Mouse (Mus musculus): Measurements from ENCODE around the gene D1Ertd622e.

D1Ertd622e gene

GRCm38 (mm10) chr1:97661406-97662241 lies at the start of gene D1Ertd622e:
D1Ertd622e (minus strand) TSS chr1:97662074.
- peak; percentile 89 for DNase-seq

- DNase-seq, result no peak
These were observed 48.6 kb upstream of the D1Ertd622e start for GRCm38 (mm10) chr1:97710520-97710919.

- no peak for DNase-seq
These were observed 43.5 kb upstream of the D1Ertd622e start for GRCm38 (mm10) chr1:97705389-97705788.

- DNase-seq, result no peak
These were observed 42.8 kb upstream of the D1Ertd622e start for GRCm38 (mm10) chr1:97704646-97705045.

- peak; percentile 36 for DNase-seq
These were observed 37.2 kb upstream of the D1Ertd622e start for GRCm38 (mm10) chr1:97698956-97699570.

GRCm38 (mm10) chr1:97697273-97697672 lies 35.4 kb upstream of the D1Ertd622e start:
- no peak for DNase-seq

- DNase-seq, result no peak
These were observed 32.0 kb upstream of the D1Ertd622e start for GRCm38 (mm10) chr1:97693825-97694224.

- peak; percentile 61 for DNase-seq
These were observed 26.9 kb upstream of the D1Ertd622e start for GRCm38 (mm10) chr1:97688756-97689155.

- DNase-seq, result no peak
These were observed 14.8 kb upstream of the D1Ertd622e start for GRCm38 (mm10) chr1:97676526-97677177.

GRCm38 (mm10) chr1:97676115-97676514 lies 14.2 kb upstream of the D1Ertd622e start:
- no peak for DNase-seq

GRCm38 (mm10) chr1:97672849-97673248 lies 11.0 kb upstream of the D1Ertd622e start:
- DNase-seq, result no peak

GRCm38 (mm10) chr1:97667288-97667687 lies 5.4 kb upstream of the D1Ertd622e start:
- no peak for DNase-seq

- no peak for DNase-seq
These were observed 450 bp upstream of the D1Ertd622e start for GRCm38 (mm10) chr1:97662324-97662723.

- peak; percentile 77 for DNase-seq
These were observed 1.0 kb downstream of the D1Ertd622e start for GRCm38 (mm10) chr1:97660687-97661405.

- DNase-seq, result no peak
These were observed 2.5 kb downstream of the D1Ertd622e start for GRCm38 (mm10) chr1:97659405-97659804.

GRCm38 (mm10) chr1:97657786-97658185 lies 4.1 kb downstream of the D1Ertd622e start:
- no peak for DNase-seq

- peak; percentile 28 for DNase-seq
These were observed 4.7 kb downstream of the D1Ertd622e start for GRCm38 (mm10) chr1:97657201-97657600.

GRCm38 (mm10) chr1:97654397-97654975 lies 7.4 kb downstream of the D1Ertd622e start:
- no peak for DNase-seq

- DNase-seq, result no peak
These were observed 11.2 kb downstream of the D1Ertd622e start for GRCm38 (mm10) chr1:97650553-97651123.

GRCm38 (mm10) chr1:97650072-97650471 lies 11.8 kb downstream of the D1Ertd622e start:
- no peak for DNase-seq

GRCm38 (mm10) chr1:97647037-97647436 lies 14.8 kb downstream of the D1Ertd622e start:
- peak; percentile 12 for DNase-seq

GRCm38 (mm10) chr1:97634104-97634503 lies 27.8 kb downstream of the D1Ertd622e start:
- DNase-seq, result no peak
